Mouse (Mus musculus) stomach, postnatal 0 days (tissue): ENCODE results near the gene 1810055G02Rik. TPM values are rescaled to one million over a fixed set of nuclear protein-coding genes. Genes with fewer than 3 reads are reported as not detected.

Experiments used
- ATAC-seq: fragments of 200-750 bp; cut with Nextera tagmentation; 2 replicates; pipeline ENCODE4 v1.8.0; 2017; ENCODE audit not compliant: low FRiP score, low TSS enrichment
- DNase-seq: peaks from one replicate; pipeline ENCODE4 v3.0.0-alpha.2; 2016; ENCODE audit warnings: low spot score
- H3K27ac ChIP-seq: fragments of 300-500 bp; sonication (generic); replicated peaks from 2 replicates; pipeline ENCODE4 v1.5.1; 2014; ENCODE audit warnings: mild to moderate bottlenecking, control low read depth
- H3K27me3 ChIP-seq: fragments of 300-500 bp; sonication (generic); 2 replicates; pipeline ENCODE4 v1.6.1; 2014; ENCODE audit warnings: low read length; ENCODE audit not compliant: control insufficient read depth, insufficient read depth
- H3K36me3 ChIP-seq: fragments of 300-500 bp; sonication (generic); 2 replicates; pipeline ENCODE4 v1.6.1; 2014; ENCODE audit warnings: low read length, mixed read lengths; ENCODE audit not compliant: control insufficient read depth, insufficient read depth
- H3K4me1 ChIP-seq: fragments of 300-500 bp; sonication (generic); replicated peaks from 2 replicates; pipeline ENCODE4 v1.6.1; 2014; ENCODE audit warnings: antibody characterized with exemption; ENCODE audit not compliant: control insufficient read depth, insufficient read depth
- H3K4me2 ChIP-seq: fragments of 300-500 bp; sonication (generic); replicated peaks from 2 replicates; pipeline ENCODE4 v1.6.1; 2014; ENCODE audit warnings: low read depth, mild to moderate bottlenecking, control low read depth, moderate library complexity
- H3K4me3 ChIP-seq: fragments of 300-500 bp; sonication (generic); 2 replicates; pipeline ENCODE4 v1.5.1; 2014; ENCODE audit warnings: low read depth, low read length, control low read depth
- H3K9ac ChIP-seq: fragments of 300-500 bp; sonication (generic); 2 replicates; pipeline ENCODE4 v1.6.1; 2014; ENCODE audit warnings: mild to moderate bottlenecking, low read length, control low read depth, mixed read lengths
- H3K9me3 ChIP-seq: fragments of 300-500 bp; sonication (generic); 2 replicates; pipeline ENCODE4 v1.6.1; 2016; ENCODE audit warnings: low read length; ENCODE audit not compliant: control insufficient read depth
- CTCF ChIP-seq: IDR thresholded peaks from 2 replicates; pipeline ENCODE4 v1.5.1; 2016; ENCODE audit warnings: antibody characterized with exemption, low read depth, mild to moderate bottlenecking, moderate library complexity
- EP300 ChIP-seq: optimal IDR thresholded peaks from 2 replicates; pipeline ENCODE3; 2016; ENCODE audit warnings: antibody characterized with exemption
- WGBS: fragments of 180-500 bp; shearing (Covaris S2); extraction: QIAGEN DNeasy Blood & Tissue Kit; methylation state at CpG from one replicate; pipeline ENCODE4 v1.1.7; 2014; 5-methylcytosine and 5-hydroxymethylcytosine counted together
- polyA plus RNA-seq: library from polyadenylated mRNA; unstranded; fragments of >200 nt; fragmentation: Nextera tagmentation; extraction: Ambion mirVana; gene quantifications from 2 replicates; pipeline ENCODE4 v1.2.1, GENCODE M21; 2015

1810055G02Rik gene
- polyA plus RNA-seq, 1 experiment from 2014 or later = 18.8 TPM

DNA sequence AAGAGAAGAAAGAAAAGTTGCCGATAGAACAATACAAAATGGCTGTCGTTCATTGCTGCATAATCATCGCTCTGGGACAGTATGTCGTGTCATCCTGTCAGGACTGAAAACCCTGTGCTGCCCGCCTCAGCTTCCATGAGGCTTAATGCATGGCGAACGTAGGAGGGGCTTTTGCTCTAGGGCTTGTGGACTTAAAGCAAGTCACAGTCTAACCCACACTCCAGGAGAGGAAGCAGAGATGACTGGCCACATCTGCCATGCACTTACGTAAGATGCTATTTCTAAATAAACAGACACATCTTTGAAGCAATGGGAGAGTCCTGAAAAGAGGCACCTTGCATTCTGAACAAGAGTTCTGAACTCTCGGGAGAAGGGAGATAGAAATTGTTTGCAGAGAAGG is 15.1 kb downstream of the 1810055G02Rik start:
- WGBS = 85% methylated on average over 9 of the region's 9 CpGs
- no peaks in the 10 kb centered on the region for H3K36me3 ChIP-seq

DNA sequence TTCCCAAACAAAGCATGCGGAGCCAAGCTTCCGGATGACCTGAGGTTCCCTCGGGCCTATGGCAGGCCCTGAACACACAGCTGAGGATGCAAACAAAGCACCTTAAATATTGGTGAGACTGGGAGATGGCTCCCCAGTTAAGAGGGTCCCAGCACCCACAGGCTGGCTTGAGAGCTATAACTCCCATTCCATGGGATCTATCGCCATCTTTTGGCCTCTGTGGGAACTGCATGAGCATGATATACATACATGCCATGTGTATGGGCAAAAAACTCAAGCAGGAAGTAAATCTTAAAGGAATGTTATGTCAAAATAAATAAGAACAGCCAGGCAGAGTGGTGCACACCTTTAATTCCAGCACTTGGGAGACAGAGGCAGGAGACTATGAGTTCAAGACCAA is 15.8 kb downstream of the 1810055G02Rik start:
- peak; percentile 76 for TF ChIP-seq CTCF
- no peak for TF ChIP-seq EP300
- H3K4me3 ChIP-seq = no peak overlapping the region
- ATAC-seq = no peak
- H3K4me2 ChIP-seq = no peak overlapping the region
- H3K36me3 ChIP-seq = no peaks in the 10 kb centered on the region
- H3K4me1 ChIP-seq = no peaks in the 10 kb centered on the region
- 76% methylated on average over 4 of the region's 4 CpGs for WGBS
- no peak overlapping the region for H3K27ac ChIP-seq
- DNase-seq = peak; percentile 57
- no peaks in the 10 kb centered on the region for H3K9me3 ChIP-seq
- H3K9ac ChIP-seq = no peak overlapping the region
- H3K27me3 ChIP-seq = no peaks in the 10 kb centered on the region

More for the DNA sequence above, 15.1 kb downstream of the 1810055G02Rik start:
- no peak overlapping the region for H3K9ac ChIP-seq
- no peak for ATAC-seq
- H3K27me3 ChIP-seq = no peaks in the 10 kb centered on the region
- H3K27ac ChIP-seq = no peak overlapping the region
- TF ChIP-seq EP300 (no peak), CTCF (no peak)
- DNase-seq = no peak
- no peak overlapping the region for H3K4me2 ChIP-seq
- H3K4me3 ChIP-seq = no peak overlapping the region
- H3K9me3 ChIP-seq = no peaks in the 10 kb centered on the region
- no peaks in the 10 kb centered on the region for H3K4me1 ChIP-seq

DNA sequence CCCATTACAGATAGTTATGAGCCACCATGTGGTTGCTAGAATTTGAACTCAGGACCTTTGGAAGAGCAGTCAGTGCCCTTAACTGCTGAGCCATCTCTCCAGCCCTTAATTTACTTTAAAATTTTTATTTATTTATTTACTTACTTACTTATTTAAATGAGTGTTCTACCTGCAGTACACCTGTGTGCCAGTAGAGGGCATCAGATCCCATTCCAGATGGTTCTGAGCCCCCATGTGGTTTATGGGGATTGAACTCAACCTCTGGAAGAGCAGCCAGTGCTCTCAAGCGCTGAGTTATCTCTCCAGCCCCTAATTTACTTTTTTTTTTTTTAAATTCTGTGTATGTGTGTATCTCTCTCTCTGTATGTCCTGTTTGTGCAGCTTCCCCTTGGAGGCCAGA is 16.7 kb downstream of the 1810055G02Rik start:
- ATAC-seq (no peak), DNase-seq (peak; percentile 54)

DNA sequence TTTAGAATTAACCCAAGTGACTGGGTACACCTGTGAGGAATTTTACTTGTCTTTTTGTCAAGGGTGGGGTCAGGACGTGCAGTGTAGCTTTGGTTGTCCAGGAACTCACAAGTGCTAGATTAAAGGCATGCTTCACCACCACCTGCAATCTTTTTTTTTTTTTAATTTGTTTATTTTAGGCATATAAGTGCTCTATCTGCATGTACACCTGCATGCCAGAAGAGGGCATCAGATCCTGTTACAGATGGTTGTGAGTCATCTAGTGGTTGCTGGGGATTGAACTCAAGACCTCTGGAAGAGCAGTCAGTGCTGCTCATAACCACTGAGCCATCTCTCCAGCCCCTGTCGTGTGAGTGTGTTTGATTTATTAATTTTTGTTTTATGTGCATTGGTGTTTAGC is 20.8 kb downstream of the 1810055G02Rik start:
- Histone ChIP-seq H3K4me3 (no peak overlapping the region), H3K27ac (no peak overlapping the region), H3K4me2 (no peak overlapping the region), H3K27me3 (no peaks in the 10 kb centered on the region), H3K9me3 (no peaks in the 10 kb centered on the region), H3K36me3 (no peaks in the 10 kb centered on the region), H3K4me1 (no peaks in the 10 kb centered on the region), H3K9ac (no peak overlapping the region)
- DNase-seq (no peak), ATAC-seq (no peak)
- TF ChIP-seq CTCF (0 out of 2 replicates have a peak, but pooled peaks have one; percentile 15), EP300 (no peak)
- WGBS = 68% methylated on average over 2 of the region's 2 CpGs

More for the DNA sequence above, 16.7 kb downstream of the 1810055G02Rik start:
- no peaks in the 10 kb centered on the region for H3K36me3 ChIP-seq
- no peak overlapping the region for H3K4me3 ChIP-seq
- TF ChIP-seq CTCF (peak; percentile 81), EP300 (no peak)
- no peak overlapping the region for H3K4me2 ChIP-seq
- 19% methylated on average over 1 of the region's 1 CpGs for WGBS
- no peaks in the 10 kb centered on the region for H3K9me3 ChIP-seq
- H3K9ac ChIP-seq = no peak overlapping the region
- H3K27ac ChIP-seq = no peak overlapping the region
- no peaks in the 10 kb centered on the region for H3K4me1 ChIP-seq
- no peaks in the 10 kb centered on the region for H3K27me3 ChIP-seq

DNA sequence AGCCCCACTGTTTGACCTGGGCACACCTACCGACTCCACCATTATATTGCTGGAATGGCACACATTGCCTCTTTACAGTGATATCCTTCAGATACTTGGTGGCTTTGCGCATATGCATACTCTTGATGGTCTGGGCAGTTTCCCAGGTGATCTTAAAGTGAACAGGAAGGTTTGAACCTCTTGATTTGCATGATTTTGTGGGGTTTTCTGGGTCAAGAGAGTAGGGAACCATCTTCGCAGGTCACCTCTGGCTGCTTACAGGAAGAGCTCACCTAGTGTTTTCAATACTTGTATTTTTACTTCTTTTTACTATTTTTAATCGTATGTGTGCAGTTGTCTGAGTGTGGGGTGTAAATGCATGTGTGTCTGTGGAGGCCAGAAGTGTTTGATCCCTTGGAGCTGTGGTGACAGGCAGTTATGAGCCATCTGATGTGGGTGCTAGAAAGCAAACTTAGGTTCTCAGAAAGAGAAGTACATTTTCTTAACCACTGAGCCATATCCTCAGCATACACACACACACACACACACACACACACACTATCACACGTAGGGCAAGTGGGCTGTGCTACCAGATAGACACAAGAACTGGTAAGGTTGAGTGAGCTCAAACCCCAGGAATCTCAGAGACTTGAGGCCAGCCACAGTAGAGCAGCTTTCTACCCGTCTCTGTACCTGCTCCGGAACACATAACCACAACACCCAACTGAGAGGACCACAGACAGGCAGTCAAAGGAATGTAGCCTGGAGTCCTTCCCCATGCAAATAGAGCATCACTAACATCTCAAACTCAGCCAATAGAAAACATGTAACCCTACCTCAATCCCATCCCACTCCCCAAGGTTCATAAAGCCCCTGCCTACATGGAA is 22.9 kb downstream of the 1810055G02Rik start:
- 75% methylated on average over 7 of the region's 7 CpGs for WGBS
- H3K4me1 ChIP-seq = no peaks in the 10 kb centered on the region
- no peaks in the 10 kb centered on the region for H3K27me3 ChIP-seq
- no peak overlapping the region for H3K9ac ChIP-seq
- no peaks in the 10 kb centered on the region for H3K9me3 ChIP-seq
- TF ChIP-seq CTCF = no peak
- TF ChIP-seq EP300 = no peak
- no peaks in the 10 kb centered on the region for H3K36me3 ChIP-seq
- H3K27ac ChIP-seq = no peak overlapping the region
- no peak for ATAC-seq
- H3K4me2 ChIP-seq = no peak overlapping the region
- H3K4me3 ChIP-seq = no peak overlapping the region
- no peak for DNase-seq

DNA sequence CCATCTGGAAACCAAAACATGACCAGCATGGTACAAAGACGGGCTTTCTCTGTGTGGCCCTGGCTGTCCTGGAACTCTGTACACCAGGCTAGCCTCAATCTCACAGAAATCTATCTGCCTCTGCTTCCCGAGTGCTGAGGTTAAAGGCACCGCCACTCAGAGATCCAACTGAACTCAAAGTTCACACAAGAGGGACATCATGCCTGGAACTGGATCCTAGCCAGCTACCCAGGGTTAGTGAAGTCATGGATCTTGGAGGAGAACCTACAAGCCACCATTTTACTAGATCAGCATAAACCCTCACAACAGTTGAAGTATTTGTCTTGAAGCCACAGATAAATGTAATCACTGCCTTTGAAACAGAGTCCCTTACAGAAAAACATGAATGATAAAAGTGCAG is 27.9 kb downstream of the 1810055G02Rik start:
- Histone ChIP-seq H3K4me3 (no peak overlapping the region), H3K4me2 (no peak overlapping the region), H3K9ac (no peak overlapping the region), H3K36me3 (no peaks in the 10 kb centered on the region), H3K4me1 (no peaks in the 10 kb centered on the region), H3K27me3 (no peaks in the 10 kb centered on the region), H3K27ac (no peak overlapping the region), H3K9me3 (no peaks in the 10 kb centered on the region)
- TF ChIP-seq CTCF (no peak), EP300 (no peak)
- no peak for ATAC-seq
- 85% methylated on average over 3 of the region's 3 CpGs for WGBS
- no peak for DNase-seq
